Mouse (Mus musculus) heart, postnatal 0 days (tissue): Measurements from ENCODE around the gene Myom3.

ENCODE experiments used
- CTCF ChIP-seq: IDR thresholded peaks from 2 replicates; pipeline ENCODE4 v1.5.1; 2016; ENCODE audit warnings: antibody characterized with exemption, control low read depth, low read depth
- EP300 ChIP-seq: IDR thresholded peaks from 2 replicates; pipeline ENCODE4 v1.6.1; 2016; ENCODE audit warnings: antibody characterized with exemption, low read depth

- TF ChIP-seq CTCF (no peak), EP300 (no peak)
These were observed 28.6 kb upstream of the Myom3 start for GRCm38 (mm10) chr4:135730951-135731350.
